Comparison of ENCODE assay signal across 14 mouse cellular contexts in the genomic region with DNA sequence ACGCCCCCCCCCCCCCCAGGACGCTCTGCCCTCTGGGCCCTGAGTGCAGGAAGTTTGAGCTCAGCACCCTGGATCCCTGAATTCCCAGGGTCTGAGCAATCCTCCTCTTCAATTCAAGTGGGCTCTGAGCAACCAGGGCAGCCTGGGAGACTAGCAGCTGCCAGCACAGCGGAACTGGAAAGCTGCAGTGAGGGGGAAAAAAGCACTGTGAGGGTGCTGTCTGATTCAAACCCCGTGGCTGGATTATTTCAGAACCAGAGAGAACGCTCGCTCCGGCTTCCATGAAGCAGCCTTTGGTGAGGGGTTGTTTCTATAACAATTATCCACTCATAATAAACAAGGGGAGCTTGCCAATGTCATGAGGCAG.
DNase-seq lines count a peak whose midpoint lies in the region; ATAC-seq and TF ChIP-seq lines count a peak whose summit lies in the region.
"Had no signal": no experiment of that assay in that cellular context is flagged by ENCODE, and none has a peak within 500 bp of the region (broad histone marks: within the 10 kb centered on the region; RNA-seq: fewer than 3 reads in every experiment).

No protein-coding gene starts in this region.

- H3K4me1 ChIP-seq in heart, embryonic 10.5 days, result peaks cover 36% of the 10 kb centered on the region
- peaks cover 22% of the 10 kb centered on the region for H3K4me1 ChIP-seq in lung, embryonic 14.5 days (ENCODE audit: insufficient read depth)
- H3K4me1 ChIP-seq in embryonic facial prominence, embryonic 10.5 days, result peaks cover 61% of the 10 kb centered on the region
- H3K4me1 ChIP-seq in midbrain, embryonic 13.5 days (replicated peaks), result peaks cover 54% of the 10 kb centered on the region

- no peak overlapping the region for H3K4me3 ChIP-seq in heart, embryonic 10.5 days
- H3K4me3 ChIP-seq in lung, embryonic 14.5 days (ENCODE audit: low read depth, low read length), result no peak overlapping the region
- H3K4me3 ChIP-seq in embryonic facial prominence, embryonic 10.5 days, result no peak overlapping the region
- H3K4me3 ChIP-seq in midbrain, embryonic 13.5 days (replicated peaks), result no peak overlapping the region
- H3K4me3 ChIP-seq: embryonic facial prominence, embryonic 13.5 days; myocyte had no signal

- H3K9me3 ChIP-seq in heart, embryonic 10.5 days, result no peaks in the 10 kb centered on the region
- H3K9me3 ChIP-seq in lung, embryonic 14.5 days (ENCODE audit: low read depth, low read length), result no peaks in the 10 kb centered on the region
- no peaks in the 10 kb centered on the region for H3K9me3 ChIP-seq in embryonic facial prominence, embryonic 10.5 days
- H3K9me3 ChIP-seq in midbrain, embryonic 13.5 days, result no peaks in the 10 kb centered on the region
- H3K9me3 ChIP-seq: embryonic facial prominence, embryonic 13.5 days had no signal

- H3K36me3 ChIP-seq in heart, embryonic 10.5 days, result no peaks in the 10 kb centered on the region
- H3K36me3 ChIP-seq in lung, embryonic 14.5 days (ENCODE audit: insufficient read depth), result no peaks in the 10 kb centered on the region
- no peaks in the 10 kb centered on the region for H3K36me3 ChIP-seq in embryonic facial prominence, embryonic 10.5 days (replicated peaks)
- H3K36me3 ChIP-seq in midbrain, embryonic 13.5 days, result no peaks in the 10 kb centered on the region
- H3K36me3 ChIP-seq: embryonic facial prominence, embryonic 13.5 days had no signal

- TF ChIP-seq CTCF in lung, embryonic 14.5 days (IDR thresholded peaks at IDR 0.05; ENCODE audit: low read depth), result no peak

- peak overlapping the region; percentile 56 for H3K27ac ChIP-seq in heart, embryonic 10.5 days
- peak overlapping the region; percentile 30; the same call in 1 of the 2 replicates for H3K27ac ChIP-seq in lung, embryonic 14.5 days (ENCODE audit: low read depth)
- H3K27ac ChIP-seq in embryonic facial prominence, embryonic 10.5 days (replicated peaks), result peak overlapping the region; percentile 35
- H3K27ac ChIP-seq in midbrain, embryonic 13.5 days, result peak overlapping the region; percentile 61
- H3K27ac ChIP-seq: liver, embryonic 14.5 days had no signal

- DNase-seq in heart, embryonic 10.5 days (ENCODE audit: low spot score), result no peak
- DNase-seq in heart, adult 11 months, result no peak
- DNase-seq in lung, embryonic 14.5 days, result peak; percentile 48
- DNase-seq in lung, postnatal 36 days, result no peak
- DNase-seq in embryonic facial prominence, embryonic 10.5 days (ENCODE audit: low spot score), result no peak
- no peak for DNase-seq in urinary bladder, postnatal 25 days (ENCODE audit: low spot score)
- no peak for DNase-seq in gastrocnemius, adult 8-10 months (ENCODE audit: low spot score in 2 of 2)
- DNase-seq: adrenal gland, adult 2 months; gastrocnemius, postnatal 10 days; spleen, adult 18-20 months had no signal

- peak; percentile 45; the same call in 1 of the 2 replicates for ATAC-seq in lung, embryonic 14.5 days (ENCODE audit: insufficient read depth)
- ATAC-seq in midbrain, embryonic 13.5 days, result no peak

- no peak overlapping the region for H3K9ac ChIP-seq in lung, embryonic 14.5 days
- H3K9ac ChIP-seq in midbrain, embryonic 13.5 days (replicated peaks), result no peak overlapping the region
- H3K9ac ChIP-seq: liver, embryonic 14.5 days had no signal

- WGBS in heart, embryonic 10.5 days, result 22% methylated on average over 7 of the region's 7 CpGs
- WGBS in lung, embryonic 14.5 days, result 27% methylated on average over 7 of the region's 7 CpGs
- WGBS in embryonic facial prominence, embryonic 10.5 days, result 35% methylated on average over 7 of the region's 7 CpGs
- WGBS in midbrain, embryonic 13.5 days, result 34% methylated on average over 7 of the region's 7 CpGs

- no peak overlapping the region for H3K4me2 ChIP-seq in lung, embryonic 14.5 days
- no peak overlapping the region for H3K4me2 ChIP-seq in midbrain, embryonic 13.5 days (replicated peaks)
- H3K4me2 ChIP-seq: embryonic facial prominence, embryonic 13.5 days had no signal

- H3K27me3 ChIP-seq in heart, embryonic 10.5 days (ENCODE audit: insufficient read depth, poor library complexity, severe bottlenecking), result peaks cover 23% of the 10 kb centered on the region; the same call in 1 of the 2 replicates
- no peaks in the 10 kb centered on the region for H3K27me3 ChIP-seq in lung, embryonic 14.5 days (ENCODE audit: insufficient read depth, low read length)
- H3K27me3 ChIP-seq in embryonic facial prominence, embryonic 10.5 days (replicated peaks; ENCODE audit: low read depth, poor library complexity, severe bottlenecking), result peaks cover 12% of the 10 kb centered on the region; the same call in 1 of the 2 replicates
- no peaks in the 10 kb centered on the region for H3K27me3 ChIP-seq in midbrain, embryonic 13.5 days
- H3K27me3 ChIP-seq: embryonic facial prominence, embryonic 13.5 days had no signal
